ENCODE assay signal across 7 mouse cellular contexts in the genomic region with DNA sequence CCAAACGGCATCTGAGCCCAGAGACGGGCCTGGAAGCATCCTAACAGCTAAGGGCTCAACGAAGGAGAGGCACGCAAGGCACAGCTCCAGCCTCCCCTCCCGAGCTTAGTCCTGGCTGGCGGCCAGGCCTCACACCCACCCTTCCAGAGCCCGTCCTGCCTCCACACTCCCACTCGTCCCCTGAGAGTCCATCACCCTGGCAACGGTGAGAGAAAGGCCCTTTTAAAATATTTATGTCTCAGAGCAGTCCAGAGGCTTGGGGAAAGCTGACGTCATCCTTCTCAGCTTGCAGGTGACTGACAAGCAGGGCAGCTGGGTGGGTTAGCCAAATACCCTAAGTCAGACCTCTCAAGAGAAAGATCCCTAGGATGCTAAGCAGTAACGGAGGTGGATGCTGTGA. TPM values are rescaled to one million over a fixed set of nuclear protein-coding genes. Genes with fewer than 3 reads are reported as not detected.
DNase-seq lines count a peak whose midpoint lies in the region; ATAC-seq and TF ChIP-seq lines count a peak whose summit lies in the region.

No protein-coding gene starts in this region.

- WGBS in hindbrain, postnatal 0 days = 2% methylated on average over 11 of the region's 11 CpGs

- no peaks in the 10 kb centered on the region for H3K27me3 ChIP-seq in hindbrain, postnatal 0 days (ENCODE audit: insufficient read depth, low read length)
- H3K27me3 ChIP-seq in myocyte (ENCODE audit: control insufficient read depth, insufficient read depth, insufficient read length) = no peaks in the 10 kb centered on the region

- H3K27ac ChIP-seq in hindbrain, postnatal 0 days = peak overlapping the region; percentile 82

- H3K36me3 ChIP-seq in hindbrain, postnatal 0 days (ENCODE audit: insufficient read depth, low read length) = peaks cover 21% of the 10 kb centered on the region; the same call in 1 of the 2 replicates
- H3K36me3 ChIP-seq in myocyte (ENCODE audit: control insufficient read depth, insufficient read depth) = no peaks in the 10 kb centered on the region

- H3K9me3 ChIP-seq in hindbrain, postnatal 0 days (ENCODE audit: low read length) = no peaks in the 10 kb centered on the region

- H3K9ac ChIP-seq in hindbrain, postnatal 0 days (replicated peaks; ENCODE audit: low read length) = 0 out of 2 replicates have a peak overlapping the region, but pooled peaks have one; percentile 14

- no peak overlapping the region for H3K4me3 ChIP-seq in hindbrain, postnatal 0 days (ENCODE audit: low read length)
- no peak overlapping the region for H3K4me3 ChIP-seq in myocyte

- intact Hi-C loops in gastrocnemius, postnatal 14 days (cut with DNase I; ENCODE audit: low total_unique reads) = loop anchor here (10.0 kb wide), 2 partner anchors 82 to 232 kb away; no protein-coding TSS in a partner anchor
- intact Hi-C loops in left cerebral cortex, postnatal 36 days (cut with DNase I) = loop anchor here (5.0 kb wide), 2 partner anchors 40 to 80 kb away; a partner anchor contains a TSS

- no peak overlapping the region for H3ac ChIP-seq in myocyte (ENCODE audit: control insufficient read depth, insufficient read length)

- TF ChIP-seq POLR2A in myocyte (IDR thresholded peaks at IDR 0.05; ENCODE audit: insufficient read length, low read depth) = no peak

- no peaks in the 10 kb centered on the region for H3K79me2 ChIP-seq in myocyte (ENCODE audit: control insufficient read depth, insufficient read depth)

- TF ChIP-seq CTCF in hindbrain, postnatal 0 days (IDR thresholded peaks at IDR 0.05; ENCODE audit: low read depth) = no peak

- DNase-seq in Muller cell, postnatal 12 days (ENCODE audit: inconsistent ontology term) = peak; percentile 74
- peak; percentile 82 for DNase-seq in embryo, embryonic 11 days
- DNase-seq in gastrocnemius, postnatal 14 days = peak; percentile 53
- peak; percentile 91 for DNase-seq in hindbrain, postnatal 0 days (ENCODE audit: low spot score)
- peak; percentile 82 to 86 for DNase-seq in left cerebral cortex, postnatal 36 days (ENCODE audit: low spot score in 2 of 2)
- DNase-seq in urinary bladder, postnatal 4 days (ENCODE audit: low spot score in 2 of 2) = peak; percentile 74 to 75

- ATAC-seq in hindbrain, postnatal 0 days = peak; percentile 87

- peaks cover under 1% of the 10 kb centered on the region; the same call in 1 of the 2 replicates for H3K4me1 ChIP-seq in hindbrain, postnatal 0 days (ENCODE audit: insufficient read depth, low read length)

- H3K4me2 ChIP-seq in hindbrain, postnatal 0 days (ENCODE audit: low read depth, low read length) = no peak overlapping the region
- H3K4me2 ChIP-seq in myocyte (ENCODE audit: low read depth) = peak overlapping the region; percentile 12

TF ChIP-seq in myocyte, 11 proteins besides CTCF, POLR2A, EP300 and RAD21:
- TF ChIP-seq POLR2AphosphoS2 (IDR thresholded peaks at IDR 0.05; ENCODE audit: insufficient read length, low read depth) (peak; percentile 88), MYOD1 (IDR thresholded peaks at IDR 0.05; ENCODE audit: control insufficient read depth in 1 of 3, insufficient read length in 2 of 3, low read depth in 2 of 3) (peak in 2 of 3 experiments; percentile 44 to 53), CEBPB (IDR thresholded peaks at IDR 0.05; ENCODE audit: insufficient read depth, poor library complexity, severe bottlenecking) (no peak)

RNA-seq across cellular contexts. Expression of a gene that starts 5.8 kb away (rescaled TPM):
- total RNA-seq in gastrocnemius, postnatal 14 days (2021) = 1 to 10 TPM; 1.9 to 3.7 TPM
- total RNA-seq in hindbrain, postnatal 0 days (2014; rRNA removed) = 23.8 and 25.2 TPM in 2 replicates
- 10.5 and 12.1 TPM in 2 replicates for polyA plus RNA-seq in hindbrain, postnatal 0 days (2015; fragmentation: Nextera tagmentation; extraction: Ambion mirVana)
- 10 to 100 TPM; 10.3 to 18.0 TPM for total RNA-seq in left cerebral cortex, postnatal 36 days (2021)
- 9.7 TPM for polyA plus RNA-seq in myocyte (2012; fragmentation: generic; extraction: Trizol)

RNA-seq across cellular contexts. Expression of a gene that starts 29.9 kb away (rescaled TPM):
- 10 to 100 TPM; 62.8 to 64.2 TPM for total RNA-seq in gastrocnemius, postnatal 14 days (2021)
- total RNA-seq in hindbrain, postnatal 0 days (2014; rRNA removed) = 61.6 and 61.8 TPM in 2 replicates
- polyA plus RNA-seq in hindbrain, postnatal 0 days (2015; fragmentation: Nextera tagmentation; extraction: Ambion mirVana) = 11.6 and 13.0 TPM in 2 replicates
- total RNA-seq in left cerebral cortex, postnatal 36 days (2021) = 100 to 1,000 TPM in 1 of 2 experiments, 10 to 100 TPM in 1; 93.3 to 101 TPM
- 32.2 TPM for polyA plus RNA-seq in myocyte (2012; fragmentation: generic; extraction: Trizol)

RNA-seq across cellular contexts. Expression of a gene that starts 39.6 kb away (rescaled TPM):
- total RNA-seq in gastrocnemius, postnatal 14 days (2021) = 10 to 100 TPM; 31.7 to 34.7 TPM
- 75.1 and 86.2 TPM in 2 replicates for total RNA-seq in hindbrain, postnatal 0 days (2014; rRNA removed)
- polyA plus RNA-seq in hindbrain, postnatal 0 days (2015; fragmentation: Nextera tagmentation; extraction: Ambion mirVana) = 85.7 and 86.5 TPM in 2 replicates
- total RNA-seq in left cerebral cortex, postnatal 36 days (2021) = 10 to 100 TPM; 85.2 to 94.1 TPM
- 40.4 TPM for polyA plus RNA-seq in myocyte (2012; fragmentation: generic; extraction: Trizol)
